Mouse (Mus musculus) midbrain, embryonic 16.5 days (tissue): Measurements from ENCODE around the gene Ulk4. TPM values are rescaled to one million over a fixed set of nuclear protein-coding genes. Genes with fewer than 3 reads are reported as not detected.

Experiments
- microRNA-seq: library from miRNA; unstranded; fragments of <30 nt; microRNA quantifications from one replicate; pipeline ENCODE4, GENCODE M21; 2017
- polyA plus RNA-seq: library from polyadenylated mRNA; unstranded; fragments of >200 nt; fragmentation: Nextera tagmentation; extraction: Ambion mirVana; gene quantifications from 2 replicates; pipeline ENCODE4 v1.2.1, GENCODE M21; 2015

Ulk4 gene
- polyA plus RNA-seq, 1 experiment from 2014 or later = 112 TPM

Small RNAs within 50 kb of the gene (microRNA-seq; reads per million reads assigned to microRNA genes)
- not detected for gene Mir7090

Other genes starting within 250 kb of the Ulk4 start
- 53.8 and 60.6 TPM in 2 replicates for gene Trak1, start 20.3 kb upstream of the Ulk4 start, polyA plus RNA-seq
- 26.5 and 41.5 TPM in 2 replicates for gene Cck, start 218.5 kb upstream of the Ulk4 start, polyA plus RNA-seq